Mouse (Mus musculus) lung, postnatal 14 days (tissue): ENCODE measurements around the gene Lce1m.
A peak's percentile ranks its signal among the peaks of the same experiment; 100 is the strongest.
"Not testable (repeated sequence)": the region's sequence is repeated elsewhere in the genome, so short reads cannot be mapped to it uniquely, and the experiment has no call there.

Experiments used
- DNase-seq: peaks from one replicate; pipeline ENCODE4 v3.0.0; 2021

Lce1m gene

DNA sequence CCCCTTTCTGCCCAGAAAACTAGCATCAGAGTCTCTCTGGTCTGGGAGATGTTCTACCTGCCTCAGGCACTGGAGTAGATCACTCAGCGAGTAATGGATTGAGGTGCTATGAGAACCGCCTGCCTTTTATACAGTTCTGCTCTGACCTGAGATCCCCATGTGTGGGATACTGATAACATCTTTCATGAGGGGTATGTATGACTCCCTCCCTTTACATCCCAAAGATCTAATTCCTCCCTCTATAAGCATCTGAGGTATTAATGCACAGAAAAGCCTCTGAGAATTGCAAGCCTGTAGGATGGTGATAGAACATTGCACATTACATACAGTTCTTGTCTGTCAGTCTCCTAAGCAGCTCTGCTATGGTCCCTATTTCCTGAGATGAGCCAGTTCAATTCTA, at the start of gene Lce1m:
TSS of gene Lce1m (minus strand) at position 101 of the 400 bp plus-strand sequence.
- no peak for DNase-seq

DNA sequence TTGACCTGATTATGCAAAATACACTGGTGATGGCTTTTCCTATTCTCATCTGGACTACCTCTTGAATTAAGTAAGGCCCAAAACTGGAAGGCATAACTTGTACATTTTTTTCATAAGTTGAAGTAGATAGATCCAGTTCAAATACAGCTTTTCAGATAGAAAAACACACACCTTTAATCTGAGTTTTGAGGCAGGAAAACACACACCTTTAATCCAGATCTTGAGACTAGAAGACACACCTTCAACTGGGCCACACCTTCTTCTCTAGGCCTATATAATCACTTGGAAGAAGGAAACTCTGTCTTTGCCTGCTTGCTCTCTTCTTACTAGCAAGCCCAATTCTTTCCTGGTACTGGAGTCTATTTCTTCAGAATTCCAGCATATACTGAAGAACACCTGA, 49.7 kb upstream of the Lce1m start, which contains the start of gene Gm4858:
TSS of gene Gm4858 (plus strand) at position 301 of the 400 bp plus-strand sequence.
- DNase-seq = not testable (repeated sequence)

- DNase-seq = peak; percentile 3
Measured at GRCm38 (mm10) chr3:93052826-93053474, 34.1 kb upstream of the Lce1m start.

- DNase-seq = no peak
Measured at GRCm38 (mm10) chr3:93050182-93050581, 31.3 kb upstream of the Lce1m start.

GRCm38 (mm10) chr3:93031450-93031849, 12.6 kb upstream of the Lce1m start:
- DNase-seq = no peak

DNA sequence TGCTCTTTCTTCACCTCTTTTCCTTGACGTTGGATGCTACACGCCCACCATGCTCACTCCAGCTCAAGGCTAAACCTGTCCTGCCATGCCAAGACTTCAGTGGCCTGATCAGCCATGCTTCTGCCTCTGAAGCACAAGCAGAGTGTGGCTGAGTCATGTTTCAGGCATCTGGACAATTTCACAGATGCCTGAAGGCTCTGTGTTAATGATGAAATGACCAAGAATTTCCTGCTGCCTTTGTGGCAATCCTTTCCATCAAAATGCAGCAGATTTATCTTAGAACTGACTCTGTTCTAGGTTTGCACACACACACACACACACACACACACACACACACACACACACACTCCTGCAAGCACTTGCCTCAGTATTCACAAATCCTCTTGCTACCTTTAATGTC, 6.6 kb upstream of the Lce1m start:
- DNase-seq = no peak

DNA sequence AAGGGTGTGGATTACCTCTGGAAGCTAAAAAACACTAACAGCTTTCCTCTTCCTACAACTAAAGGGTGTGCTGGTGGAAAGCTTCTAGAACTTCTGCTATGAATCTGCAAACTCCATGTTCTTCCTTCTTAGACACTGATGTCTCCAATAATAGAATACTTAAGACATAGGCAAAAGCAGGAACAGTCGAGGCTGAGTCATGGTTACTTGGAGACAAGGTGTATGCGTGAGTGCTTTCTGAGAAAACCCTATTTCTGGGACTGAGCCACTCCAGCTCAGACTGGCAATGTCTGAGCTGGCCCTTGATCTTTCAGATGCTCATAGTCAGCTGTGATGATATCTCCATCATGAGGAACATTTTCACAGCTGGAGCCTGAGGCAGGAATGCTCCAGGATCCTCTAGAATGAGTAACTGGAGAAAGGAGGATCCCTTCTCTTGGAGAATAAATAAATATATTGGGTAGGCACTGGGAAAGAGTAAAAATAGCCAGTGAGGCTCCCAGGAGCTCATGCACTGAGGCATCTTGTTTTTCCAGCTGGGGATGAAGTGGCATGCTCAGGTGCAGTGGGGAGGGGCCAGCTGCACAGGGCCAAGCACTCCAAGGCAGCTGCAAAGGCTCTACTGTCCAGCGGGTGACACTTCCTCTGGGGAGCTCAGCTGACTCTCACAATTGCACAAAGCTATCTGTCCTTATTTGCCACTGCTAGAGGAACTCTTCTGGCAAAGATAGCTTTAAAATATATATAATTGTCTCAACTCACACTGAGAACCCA, 4.7 kb upstream of the Lce1m start:
- no peak for DNase-seq

GRCm38 (mm10) chr3:93021171-93021570, 2.3 kb upstream of the Lce1m start:
- DNase-seq = no peak

DNA sequence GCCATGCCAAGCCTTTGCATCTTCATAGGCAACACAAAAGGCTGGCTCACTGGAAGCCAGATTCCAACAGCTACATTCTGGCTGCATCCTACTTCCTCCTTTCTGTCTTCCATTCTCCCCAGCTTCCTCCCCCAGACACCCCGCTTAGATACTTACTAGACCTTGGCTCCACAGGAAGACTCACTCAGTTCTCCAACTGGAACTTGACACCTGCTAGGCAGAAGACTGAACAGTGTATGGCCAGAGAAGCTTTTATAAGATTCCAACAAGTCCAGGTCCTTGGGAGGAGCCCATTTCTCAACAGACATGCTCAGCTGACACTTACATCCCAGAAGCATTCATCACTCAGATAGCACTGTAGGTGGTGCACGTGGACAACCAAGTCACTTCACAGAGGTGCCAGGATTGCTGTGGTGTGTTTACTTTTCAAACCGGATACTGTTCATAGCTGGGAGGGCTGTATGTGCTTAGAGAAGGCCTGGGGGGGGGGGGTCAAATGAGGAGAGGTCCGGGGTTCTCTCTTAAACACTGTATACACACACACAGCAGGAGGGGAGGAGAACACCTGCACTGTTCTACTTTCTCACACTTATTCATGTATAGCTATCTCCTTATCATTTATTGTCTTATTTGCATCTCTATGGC, 3.3 kb downstream of the Lce1m start, which contains the start of gene Crct1:
TSS of gene Crct1 (minus strand) at position 228 of the 645 bp plus-strand sequence.
- no peak for DNase-seq

GRCm38 (mm10) chr3:93014871-93015270, 4.0 kb downstream of the Lce1m start:
- DNase-seq = no peak

GRCm38 (mm10) chr3:93014378-93014801, 4.5 kb downstream of the Lce1m start:
- DNase-seq = peak; percentile 4

DNA sequence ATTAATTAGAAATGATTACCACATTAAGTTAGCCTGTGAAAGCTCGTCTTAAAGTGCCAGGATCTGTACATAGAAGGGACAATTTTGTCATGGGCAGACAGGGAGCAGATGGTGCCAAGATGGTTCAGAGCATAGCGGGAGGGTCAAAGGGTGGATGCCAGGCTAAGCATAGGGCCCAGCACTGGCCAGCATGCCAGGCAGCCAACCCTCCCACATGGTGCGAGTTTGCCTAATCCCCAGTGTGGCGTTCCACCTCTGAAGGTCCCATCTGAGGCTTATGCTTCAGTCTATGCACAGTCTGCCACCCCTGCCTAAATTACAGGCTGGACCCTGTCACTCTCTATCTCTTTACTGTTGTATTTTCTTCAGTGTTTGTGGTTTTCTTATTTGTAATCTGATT, 16.0 kb downstream of the Lce1m start:
- DNase-seq = no peak

DNA sequence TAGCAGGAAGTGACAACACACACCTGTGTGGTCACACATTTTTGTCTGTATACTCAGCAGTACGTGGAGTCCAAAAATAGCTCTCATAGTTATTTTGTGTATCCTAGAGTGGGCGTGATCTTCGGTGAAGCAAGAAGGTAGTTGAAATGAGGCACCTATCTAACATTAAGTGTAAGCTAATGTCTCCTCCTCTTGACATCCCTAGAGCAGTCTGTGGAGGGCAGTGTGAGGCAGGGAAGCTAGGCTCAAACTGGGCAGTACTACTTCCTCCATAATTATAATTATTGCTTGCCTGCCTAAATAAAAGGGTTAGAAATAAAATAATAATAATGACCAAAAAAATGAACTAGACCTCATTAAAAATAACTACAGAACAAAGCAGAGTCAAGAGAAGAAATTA, 18.2 kb downstream of the Lce1m start:
- no peak for DNase-seq

DNA sequence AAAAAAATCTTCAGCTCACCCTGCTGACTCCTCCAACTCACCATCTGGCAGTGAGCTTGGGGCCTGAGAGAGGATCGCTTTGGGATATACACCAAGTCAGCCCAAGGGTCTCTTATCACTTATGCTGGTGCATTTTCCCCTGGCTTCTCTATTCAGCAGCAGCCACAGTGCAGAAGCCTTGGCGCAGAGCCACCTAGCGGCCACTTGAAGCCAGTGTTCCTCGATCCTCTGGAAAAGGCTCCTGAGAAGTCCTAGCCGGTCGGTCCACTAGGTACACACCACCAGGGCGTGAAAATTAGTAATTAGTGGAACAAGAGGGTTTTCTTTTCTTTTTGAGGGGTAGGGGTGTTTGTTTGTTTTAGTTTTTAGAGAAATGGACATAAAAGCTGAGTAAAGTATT, 20.2 kb downstream of the Lce1m start:
- peak; percentile 70 for DNase-seq

GRCm38 (mm10) chr3:92991926-92992325, 26.9 kb downstream of the Lce1m start, which contains the start of gene Lce3f:
Gene Lce3f (plus strand): TSS chr3:92992226.
- DNase-seq = no peak

DNA sequence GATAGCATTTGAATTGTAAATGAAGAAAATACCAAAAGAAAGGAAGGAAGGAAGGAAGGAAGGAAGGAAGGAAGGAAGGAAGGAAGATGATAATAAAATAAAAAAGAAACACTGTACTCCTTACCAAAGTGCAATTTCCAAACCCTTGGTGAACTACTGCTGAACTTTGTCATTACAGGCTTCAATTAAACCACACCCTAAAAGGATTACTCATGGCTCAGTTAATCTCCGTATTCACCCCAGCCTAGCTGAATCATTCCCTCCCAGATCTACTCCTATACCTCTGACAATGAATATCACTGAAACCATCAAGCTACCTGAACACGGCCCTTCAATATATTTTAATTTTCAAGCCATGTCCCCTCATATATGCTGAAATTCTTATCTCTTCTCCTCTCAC, 40.4 kb downstream of the Lce1m start:
- DNase-seq = no peak
